In genomic region chr11:54594049-54594448, GRCm38 (mm10) we compare ENCODE assay signal across 30 mouse cellular contexts.
DNase-seq lines count a peak whose midpoint lies in the region; TF ChIP-seq lines count a peak whose summit lies in the region.
"Had no signal": no experiment of that assay in that cellular context is flagged by ENCODE, and none has a peak within 500 bp of the region (broad histone marks: within the 10 kb centered on the region; RNA-seq: fewer than 3 reads in every experiment).

No protein-coding gene starts in this region.

- H3K9ac ChIP-seq in MEL (ENCODE audit: control insufficient read depth, low read depth, low read length, poor library complexity, severe bottlenecking), result no peak overlapping the region
- H3K9ac ChIP-seq: embryonic facial prominence, embryonic 12.5 days; heart, embryonic 13.5 days; intestine, embryonic 15.5 days; liver, embryonic 12.5 days; liver, postnatal 0 days; neural tube, embryonic 15.5 days; stomach, embryonic 15.5 days had no signal

- H3K27me3 ChIP-seq in MEL (ENCODE audit: control insufficient read depth in 1 of 2, insufficient read depth in 2 of 2, low read length in 2 of 2), result no peaks in the 10 kb centered on the region
- H3K27me3 ChIP-seq: embryonic facial prominence, embryonic 12.5 days; heart, embryonic 13.5 days; intestine, embryonic 15.5 days; liver, embryonic 12.5 days; neural tube, embryonic 15.5 days; stomach, embryonic 15.5 days had no signal

- TF ChIP-seq POLR2A in MEL (IDR thresholded peaks at IDR 0.05; ENCODE audit: control insufficient read depth in 1 of 2, insufficient read depth in 1 of 2, low read depth in 1 of 2, low read length in 2 of 2, poor library complexity in 1 of 2), result no peak

- no peak overlapping the region for H3K27ac ChIP-seq in MEL (ENCODE audit: control insufficient read depth, low read depth, low read length)
- H3K27ac ChIP-seq: embryonic facial prominence, embryonic 12.5 days; heart, embryonic 13.5 days; hindbrain, embryonic 10.5 days; intestine, embryonic 15.5 days; kidney, postnatal 0 days; liver, embryonic 12.5 days; neural tube, embryonic 15.5 days; stomach, embryonic 15.5 days had no signal

- no peak overlapping the region for H3K4me3 ChIP-seq in MEL (ENCODE audit: control insufficient read depth in 1 of 2, insufficient read depth in 1 of 2, low read depth in 2 of 2, low read length in 2 of 2)
- H3K4me3 ChIP-seq: embryonic facial prominence, embryonic 12.5 days; heart, embryonic 13.5 days; hindbrain, embryonic 10.5 days; intestine, embryonic 15.5 days; liver, embryonic 12.5 days; neural tube, embryonic 15.5 days; stomach, embryonic 15.5 days had no signal

- no peaks in the 10 kb centered on the region; the same call in 1 of the 2 replicates for H3K79me2 ChIP-seq in MEL (ENCODE audit: control insufficient read depth, insufficient read depth, low read length, poor library complexity)

- TF ChIP-seq RAD21 in MEL (IDR thresholded peaks at IDR 0.05; ENCODE audit: low read depth, low read length), result no peak

- no peak for TF ChIP-seq CTCF in MEL (IDR thresholded peaks at IDR 0.05 in 2 of 3, conservative IDR thresholded peaks at IDR 0.05 in 1 of 3; ENCODE audit: control insufficient read depth in 1 of 3, insufficient read depth in 1 of 3, low read depth in 2 of 3, low read length in 3 of 3, poor library complexity in 1 of 3, severe bottlenecking in 1 of 3)

- H3K9me3 ChIP-seq in MEL (replicated peaks; ENCODE audit: insufficient read depth, low read length), result no peaks in the 10 kb centered on the region
- H3K9me3 ChIP-seq: embryonic facial prominence, embryonic 12.5 days; G1E; heart, embryonic 13.5 days; hindbrain, embryonic 10.5 days; intestine, embryonic 15.5 days; liver, embryonic 12.5 days; neural tube, embryonic 15.5 days; stomach, embryonic 15.5 days had no signal

- peaks cover 3 to 42% of the 10 kb centered on the region in 2 experiments for H3K36me3 ChIP-seq in MEL (ENCODE audit: control insufficient read depth in 1 of 2, insufficient read depth in 2 of 2, low read length in 2 of 2)
- H3K36me3 ChIP-seq: embryonic facial prominence, embryonic 12.5 days; intestine, embryonic 15.5 days; neural tube, embryonic 15.5 days had no signal

- peaks cover 13 to 27% of the 10 kb centered on the region in 2 experiments for H3K4me1 ChIP-seq in MEL (ENCODE audit: control insufficient read depth in 1 of 2, insufficient read depth in 2 of 2, low read length in 2 of 2)
- H3K4me1 ChIP-seq: hindbrain, embryonic 10.5 days; stomach, embryonic 15.5 days had no signal

- peak; percentile 90 to 93 for TF ChIP-seq EP300 in MEL (IDR thresholded peaks at IDR 0.05; ENCODE audit: low read depth in 1 of 2, low read length in 2 of 2)

- peak; percentile 58 for DNase-seq in cerebellum, adult 11-12 months
- no peak for DNase-seq in cerebellum, adult 11 months
- peak; percentile 78 for DNase-seq in MEL (ENCODE audit: low read depth, low spot score)
- peak; percentile 47 to 58 for DNase-seq in cerebellum, adult 18-20 months
- DNase-seq in cerebellum, postnatal 25 days, result peak; percentile 42 to 50
- no peak for DNase-seq in kidney, postnatal 25 days
- DNase-seq in adrenal gland, adult 18-20 months (ENCODE audit: low spot score in 2 of 2), result no peak
- DNase-seq: adrenal gland, adult 2 months; adrenal gland, postnatal 36 days; gastrocnemius, postnatal 10 days; heart, postnatal 10 days; kidney, adult 8-10 months; layer of hippocampus, postnatal 36 days; left cerebral cortex, postnatal 4 days; liver, postnatal 0 days; lung, postnatal 36 days; midbrain, embryonic 14.5 days; retina, postnatal 1 day; right cerebral cortex, postnatal 25 days; thymus, adult 2 months; thymus, postnatal 36 days had no signal

TF ChIP-seq in MEL, 35 proteins besides CTCF, POLR2A, EP300 and RAD21:
- no peak; the same call in 1 of the 2 replicates for TF ChIP-seq MAFK (IDR thresholded peaks at IDR 0.05; ENCODE audit: borderline replicate concordance, low read depth, low read length)
- no peak for TF ChIP-seq USF1 (IDR thresholded peaks at IDR 0.05; ENCODE audit: low read depth, low read length)
- no peak for TF ChIP-seq BHLHE40 (IDR thresholded peaks at IDR 0.05; ENCODE audit: borderline replicate concordance, low read depth, low read length)
- no peak for TF ChIP-seq GABPA (IDR thresholded peaks at IDR 0.05; ENCODE audit: low read depth, low read length)
- TF ChIP-seq MAZ (IDR thresholded peaks at IDR 0.05; ENCODE audit: low read depth, low read length), result no peak
- TF ChIP-seq UBTF (IDR thresholded peaks at IDR 0.05; ENCODE audit: borderline replicate concordance, insufficient read depth, low read depth, low read length), result no peak
- no peak for TF ChIP-seq NRF1 (IDR thresholded peaks at IDR 0.05; ENCODE audit: insufficient read depth, low read depth, low read length, poor library complexity, severe bottlenecking)
- no peak for TF ChIP-seq KAT2A (conservative IDR thresholded peaks at IDR 0.05; ENCODE audit: low read depth, low read length)
- TF ChIP-seq NELFE (IDR thresholded peaks at IDR 0.05; ENCODE audit: low read depth, low read length), result no peak
- no peak for TF ChIP-seq CHD1 (IDR thresholded peaks at IDR 0.05; ENCODE audit: low read depth, low read length)
- peak; percentile 52; the same call in 1 of the 2 replicates for TF ChIP-seq MYB (IDR thresholded peaks at IDR 0.05; ENCODE audit: low read depth, low read length)
- TF ChIP-seq TAL1 (IDR thresholded peaks at IDR 0.05; ENCODE audit: low read length), result peak; percentile 33; the same call in 1 of the 2 replicates
- peak; percentile 75; the same call in 1 of the 2 replicates for TF ChIP-seq SIN3A (IDR thresholded peaks at IDR 0.05; ENCODE audit: low read length)
- no peak for TF ChIP-seq HCFC1 (IDR thresholded peaks at IDR 0.05; ENCODE audit: low read depth, low read length)
- no peak for TF ChIP-seq POLR2AphosphoS2 (IDR thresholded peaks at IDR 0.05; ENCODE audit: low read length)
- TF ChIP-seq ZKSCAN1 (IDR thresholded peaks at IDR 0.05; ENCODE audit: low read depth, low read length), result no peak
- peak; percentile 83 for TF ChIP-seq GATA1 (IDR thresholded peaks at IDR 0.05; ENCODE audit: low read depth, low read length)
- TF ChIP-seq TCF12 (IDR thresholded peaks at IDR 0.05; ENCODE audit: low read depth, low read length), result peak; percentile 88
- TF ChIP-seq MEF2A (IDR thresholded peaks at IDR 0.05; ENCODE audit: extremely low read depth, insufficient replicate concordance, low read depth, low read length, poor library complexity, severe bottlenecking), result peak; percentile 92; the same call in 1 of the 2 replicates
- TF ChIP-seq ETS1 (IDR thresholded peaks at IDR 0.05; ENCODE audit: low read depth, low read length), result peak; percentile 91
- TF ChIP-seq JUND (IDR thresholded peaks at IDR 0.05; ENCODE audit: low read depth, low read length), result no peak
- 0 out of 2 replicates have a peak, but pooled peaks have one; percentile 28 for TF ChIP-seq MYC (IDR thresholded peaks at IDR 0.05; ENCODE audit: low read depth, low read length)
- TF ChIP-seq E2F4 (IDR thresholded peaks at IDR 0.05; ENCODE audit: borderline replicate concordance, low read depth, low read length), result no peak
- no peak for TF ChIP-seq ZMIZ1 (IDR thresholded peaks at IDR 0.05; ENCODE audit: low read depth, low read length)
- TF ChIP-seq POLR2AphosphoS5 (IDR thresholded peaks at IDR 0.05; ENCODE audit: borderline replicate concordance, low read depth, low read length), result no peak
- TF ChIP-seq RCOR1 (IDR thresholded peaks at IDR 0.05; ENCODE audit: low read depth, low read length), result peak; percentile 78
- TF ChIP-seq MAX (IDR thresholded peaks at IDR 0.05; ENCODE audit: low read length), result 0 out of 2 replicates have a peak, but pooled peaks have one; percentile 10

Comparison
In these comparisons a context has a peak if more than half of its experiments do, and no peak if none do; other contexts are left out.
1. DNase-seq: peak in cerebellum, adult 11-12 months (single experiment), MEL (single experiment), cerebellum, adult 18-20 months (2 of 2) and cerebellum, postnatal 25 days (2 of 2); none in cerebellum, adult 11 months (single experiment), kidney, postnatal 25 days (0 of 2) and adrenal gland, adult 18-20 months (0 of 2).